Mouse (Mus musculus): ENCODE data around the gene Ntn3. TPM values are rescaled to one million over a fixed set of nuclear protein-coding genes. Genes with fewer than 3 reads are reported as not detected.

Ntn3 gene
- polyA plus RNA-seq, 1 experiment from 2014 or later, result 3.8 TPM

GRCm38 (mm10) chr17:24207768-24208640, 1.3 kb downstream of the Ntn3 start:
- DNase-seq (ENCODE audit: low spot score), result no peak
- H3K36me3 ChIP-seq, result 0 out of 2 replicates have a peak, but pooled peaks cover 3% of the 10 kb centered on the region
- H3K27ac ChIP-seq (replicated peaks), result peak overlapping the region; percentile 89
- 59% methylated on average over 34 of the region's 34 CpGs for whole genome bisulfite sequencing
- H3K4me1 ChIP-seq, result peaks cover 95% of the 10 kb centered on the region
- no peaks in the 10 kb centered on the region for H3K9me3 ChIP-seq (replicated peaks)
- peak overlapping the region; percentile 74 for H3K4me3 ChIP-seq
- peaks cover 59% of the 10 kb centered on the region for H3K27me3 ChIP-seq (ENCODE audit: low read depth, poor library complexity, severe bottlenecking)

DNA sequence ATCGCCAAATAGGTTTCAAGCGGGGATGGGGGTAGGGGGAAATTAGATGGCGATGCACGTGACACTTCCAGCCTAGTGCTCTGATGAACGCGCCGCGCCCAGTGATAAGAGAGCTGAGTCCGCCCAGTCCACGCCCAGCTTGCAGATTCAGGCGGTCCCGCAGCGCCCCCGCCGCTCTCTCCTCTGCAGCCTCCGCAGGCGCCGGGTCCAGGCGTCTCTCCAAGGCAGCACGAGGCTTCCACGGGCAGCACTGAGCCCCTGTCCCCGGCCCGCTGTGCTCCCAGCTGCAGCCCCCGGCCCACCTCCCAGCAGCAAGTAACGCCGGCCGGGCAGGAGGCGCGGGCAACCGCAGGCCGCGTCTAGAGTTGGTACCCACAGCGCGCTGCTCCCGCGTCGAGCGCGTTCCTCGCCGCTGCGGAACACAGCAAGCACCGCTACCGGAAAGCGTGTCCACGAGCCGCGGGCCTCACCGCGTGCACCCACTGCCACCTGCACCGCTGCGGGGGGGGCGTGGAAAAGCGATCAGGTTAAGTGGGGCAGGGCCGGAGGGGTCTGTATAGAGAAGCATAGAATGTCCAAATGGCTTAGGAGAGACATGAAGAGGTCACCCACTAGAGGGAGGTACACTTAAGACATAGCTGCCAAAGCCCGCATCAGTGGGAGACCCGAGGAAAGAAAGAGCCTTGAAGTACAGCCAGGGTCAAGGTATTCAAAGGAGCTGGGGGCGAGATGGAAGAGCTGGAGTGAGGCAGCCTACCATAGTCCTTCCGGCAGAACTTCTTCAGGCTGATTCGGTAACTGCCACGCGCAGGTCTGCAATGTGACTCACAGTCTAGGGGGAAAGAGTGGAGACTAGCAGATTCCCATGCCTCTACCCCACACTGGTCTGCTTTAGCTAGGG, 2.6 kb downstream of the Ntn3 start:
- WGBS, result 6% methylated on average over 59 of the region's 62 CpGs
- peak; percentile 68 for DNase-seq (ENCODE audit: low spot score)
- Histone ChIP-seq H3K4me3 (peak overlapping the region; percentile 74), H3K4me1 (peaks cover 94% of the 10 kb centered on the region), H3K27ac (replicated peaks) (peak overlapping the region; percentile 82), H3K36me3 (0 out of 2 replicates have a peak, but pooled peaks cover 3% of the 10 kb centered on the region), H3K27me3 (ENCODE audit: low read depth, poor library complexity, severe bottlenecking) (peaks cover 59% of the 10 kb centered on the region), H3K9me3 (replicated peaks) (no peaks in the 10 kb centered on the region)

GRCm38 (mm10) chr17:24205908-24206361, 3.4 kb downstream of the Ntn3 start:
- no peak for DNase-seq (ENCODE audit: low spot score)
- Histone ChIP-seq H3K4me1 (peaks cover 86% of the 10 kb centered on the region), H3K36me3 (0 out of 2 replicates have a peak, but pooled peaks cover 3% of the 10 kb centered on the region), H3K4me3 (peak overlapping the region; percentile 74), H3K27me3 (ENCODE audit: low read depth, poor library complexity, severe bottlenecking) (peaks cover 52% of the 10 kb centered on the region), H3K9me3 (replicated peaks) (no peaks in the 10 kb centered on the region), H3K27ac (replicated peaks) (peak overlapping the region; percentile 82)
- WGBS, result 6% methylated on average over 15 of the region's 15 CpGs

DNA sequence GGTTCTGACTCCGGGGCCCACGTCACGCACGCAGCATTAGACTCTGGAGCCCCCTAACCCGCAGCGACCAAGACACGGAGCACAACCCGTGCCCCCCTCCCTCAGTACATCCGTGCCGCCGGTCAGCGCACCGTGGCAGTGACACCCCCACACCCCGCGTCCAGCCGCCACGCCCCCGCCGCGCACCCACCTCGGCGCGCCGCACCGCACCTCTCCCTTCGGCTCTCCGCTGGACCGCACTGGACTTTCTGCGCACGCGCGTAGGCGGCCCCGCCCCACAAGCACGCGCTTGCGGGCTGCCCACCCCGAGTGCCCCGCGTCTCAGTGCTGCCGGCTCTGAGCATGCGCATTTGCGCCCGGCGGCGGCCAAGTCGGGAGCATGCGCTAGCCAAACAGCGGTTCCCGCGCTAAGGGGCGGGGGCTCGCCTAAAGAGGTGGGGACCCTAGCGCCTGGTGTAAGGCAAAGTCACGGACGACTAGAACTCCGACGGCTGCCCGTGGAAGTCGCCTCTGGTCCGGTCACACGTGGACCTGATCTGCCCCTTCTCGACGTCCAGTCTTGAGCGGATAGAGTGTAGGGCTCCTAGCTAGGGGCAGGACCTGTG, 3.9 kb downstream of the Ntn3 start, which contains the start of gene Tbc1d24:
Gene Tbc1d24 (minus strand): TSS at position 279 of the 605 bp plus-strand sequence.
- Histone ChIP-seq H3K27me3 (ENCODE audit: low read depth, poor library complexity, severe bottlenecking) (peaks cover 47% of the 10 kb centered on the region), H3K36me3 (0 out of 2 replicates have a peak, but pooled peaks cover 3% of the 10 kb centered on the region), H3K4me3 (peak within 1 kb of the TSS; percentile 74), H3K9me3 (replicated peaks) (no peaks in the 10 kb centered on the region), H3K27ac (replicated peaks) (peak within 1 kb of the TSS; percentile 82), H3K4me1 (peaks cover 81% of the 10 kb centered on the region)
- WGBS, result 1% methylated on average over 64 of the region's 65 CpGs
- DNase-seq (ENCODE audit: low spot score), result peak; percentile 95

GRCm38 (mm10) chr17:24204846-24205245, 4.5 kb downstream of the Ntn3 start:
- DNase-seq (ENCODE audit: low spot score), result no peak
- Histone ChIP-seq H3K27ac (replicated peaks) (peak overlapping the region; percentile 82), H3K4me3 (peak overlapping the region; percentile 74), H3K36me3 (0 out of 2 replicates have a peak, but pooled peaks cover 3% of the 10 kb centered on the region), H3K9me3 (replicated peaks) (no peaks in the 10 kb centered on the region), H3K4me1 (peaks cover 78% of the 10 kb centered on the region), H3K27me3 (ENCODE audit: low read depth, poor library complexity, severe bottlenecking) (peaks cover 41% of the 10 kb centered on the region)
- WGBS, result 16% methylated on average over 7 of the region's 7 CpGs

DNA sequence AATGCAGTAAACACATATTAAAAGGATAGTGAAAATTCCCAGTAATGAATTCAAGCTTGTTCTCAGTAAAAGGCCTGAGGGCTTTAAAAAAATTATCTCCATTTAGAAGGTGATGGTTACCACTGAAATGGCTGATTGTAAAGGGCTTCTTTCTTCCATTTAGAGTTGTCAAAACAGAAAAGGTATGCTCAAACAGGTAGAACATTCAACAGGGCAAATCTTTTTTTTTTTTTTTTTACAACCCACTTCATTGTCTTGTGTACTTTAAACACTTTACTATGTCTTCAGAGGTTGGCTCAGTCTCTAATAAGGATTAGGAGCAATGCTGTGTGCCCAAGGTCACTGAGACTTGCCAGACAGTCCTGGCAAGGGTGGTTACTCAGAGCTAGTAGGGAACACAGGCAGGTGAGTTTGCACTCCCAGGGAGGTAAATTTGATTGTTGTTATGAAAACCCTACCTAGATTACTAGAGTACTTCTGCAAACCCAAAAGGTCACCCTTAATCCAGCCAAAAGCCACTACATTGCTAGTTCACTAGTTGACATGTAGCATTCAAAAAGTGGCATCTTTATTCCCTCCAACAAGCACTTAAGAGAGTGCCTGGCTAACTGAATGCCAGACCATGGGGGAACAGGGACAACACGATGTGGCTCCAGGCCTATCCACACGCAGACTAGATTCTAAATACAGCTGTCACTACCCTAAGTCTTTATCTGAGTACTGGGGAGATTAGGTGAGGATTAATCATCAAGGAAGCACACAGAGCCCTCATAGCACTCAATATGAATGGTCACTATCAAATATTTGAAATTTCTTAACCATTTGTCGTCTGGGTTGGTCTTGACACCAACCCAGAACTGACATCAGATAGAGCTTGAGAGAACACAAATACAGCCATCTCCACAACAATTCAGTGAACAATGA, 5.5 kb downstream of the Ntn3 start:
- Histone ChIP-seq H3K9me3 (replicated peaks) (no peaks in the 10 kb centered on the region), H3K27me3 (ENCODE audit: low read depth, poor library complexity, severe bottlenecking) (peaks cover 33% of the 10 kb centered on the region), H3K27ac (replicated peaks) (no peak overlapping the region), H3K4me3 (peak overlapping the region; percentile 74; the same call in 1 of the 2 replicates), H3K36me3 (0 out of 2 replicates have a peak, but pooled peaks cover 3% of the 10 kb centered on the region), H3K4me1 (peaks cover 70% of the 10 kb centered on the region)
- 67% methylated on average over 3 of the region's 3 CpGs for WGBS
- DNase-seq (ENCODE audit: low spot score), result no peak

DNA sequence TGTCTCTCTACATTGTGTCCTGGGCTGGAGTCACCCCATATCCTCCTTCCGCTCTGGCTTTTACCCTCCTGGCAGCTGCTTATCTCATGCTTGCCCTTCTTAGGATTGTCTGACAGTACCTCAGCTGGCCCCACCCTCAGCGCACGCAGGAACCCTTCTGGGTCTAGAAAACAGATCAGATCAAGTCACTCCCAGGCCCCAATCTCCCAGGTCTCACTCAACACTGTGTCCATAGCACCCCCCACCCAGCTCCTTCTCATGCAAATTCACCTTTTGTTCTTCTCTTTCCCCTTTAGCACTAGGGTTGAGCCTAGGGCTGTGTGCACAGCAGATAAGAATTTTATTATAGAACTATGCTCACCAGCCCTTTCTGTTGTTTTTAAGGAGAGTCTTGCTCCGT, 6.3 kb downstream of the Ntn3 start:
- no peaks in the 10 kb centered on the region for H3K9me3 ChIP-seq (replicated peaks)
- peak overlapping the region; percentile 7; the same call in 1 of the 2 replicates for H3K4me3 ChIP-seq
- H3K36me3 ChIP-seq, result 0 out of 2 replicates have a peak, but pooled peaks cover 3% of the 10 kb centered on the region
- no peak for DNase-seq (ENCODE audit: low spot score)
- H3K27ac ChIP-seq (replicated peaks), result no peak overlapping the region
- 40% methylated on average over 4 of the region's 4 CpGs for WGBS
- H3K4me1 ChIP-seq, result peaks cover 62% of the 10 kb centered on the region
- peaks cover 25% of the 10 kb centered on the region for H3K27me3 ChIP-seq (ENCODE audit: low read depth, poor library complexity, severe bottlenecking)

GRCm38 (mm10) chr17:24201092-24201491, 8.2 kb downstream of the Ntn3 start:
- no peak overlapping the region for H3K4me3 ChIP-seq
- H3K9me3 ChIP-seq (replicated peaks), result no peaks in the 10 kb centered on the region
- no peak overlapping the region for H3K27ac ChIP-seq (replicated peaks)
- peaks cover 5% of the 10 kb centered on the region for H3K27me3 ChIP-seq (ENCODE audit: low read depth, poor library complexity, severe bottlenecking)
- H3K4me1 ChIP-seq, result peaks cover 52% of the 10 kb centered on the region
- 87% methylated on average over 4 of the region's 4 CpGs for WGBS
- no peaks in the 10 kb centered on the region for H3K36me3 ChIP-seq
- no peak for DNase-seq (ENCODE audit: low spot score)

- no peak overlapping the region for H3K27ac ChIP-seq (replicated peaks)
- 71% methylated on average over 4 of the region's 4 CpGs for WGBS
- DNase-seq (ENCODE audit: low spot score), result no peak
- no peaks in the 10 kb centered on the region for H3K36me3 ChIP-seq
- H3K4me1 ChIP-seq, result peaks cover 39% of the 10 kb centered on the region
- no peak overlapping the region for H3K4me3 ChIP-seq
- no peaks in the 10 kb centered on the region for H3K9me3 ChIP-seq (replicated peaks)
- no peaks in the 10 kb centered on the region for H3K27me3 ChIP-seq (ENCODE audit: low read depth, poor library complexity, severe bottlenecking)
Measured at GRCm38 (mm10) chr17:24199741-24200140, 9.6 kb downstream of the Ntn3 start.

DNA sequence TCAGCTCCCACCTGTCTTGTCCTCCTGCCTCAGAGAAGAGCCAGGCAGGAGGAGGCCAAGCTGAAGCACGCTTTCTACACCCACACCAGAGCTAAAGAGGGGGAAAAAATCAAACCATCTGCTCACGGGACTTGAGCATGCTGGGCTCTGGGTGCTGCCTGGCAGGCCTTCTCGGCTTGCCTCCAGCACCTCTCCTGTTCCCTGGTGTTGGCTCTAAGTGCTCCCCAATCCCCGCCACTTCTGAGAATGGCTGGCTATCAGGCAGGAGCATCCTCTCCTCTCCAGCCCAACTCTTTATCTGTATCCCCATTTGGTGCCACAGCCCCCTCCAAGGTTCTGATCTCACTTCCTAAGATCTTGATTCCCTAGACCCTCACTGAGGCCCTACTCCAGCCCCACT, 10.1 kb downstream of the Ntn3 start:
- Histone ChIP-seq H3K27ac (replicated peaks) (no peak overlapping the region), H3K36me3 (no peaks in the 10 kb centered on the region), H3K27me3 (ENCODE audit: low read depth, poor library complexity, severe bottlenecking) (no peaks in the 10 kb centered on the region), H3K9me3 (replicated peaks) (no peaks in the 10 kb centered on the region), H3K4me3 (no peak overlapping the region), H3K4me1 (peaks cover 36% of the 10 kb centered on the region)
- DNase-seq (ENCODE audit: low spot score), result no peak
- 83% methylated on average over 4 of the region's 4 CpGs for WGBS

DNA sequence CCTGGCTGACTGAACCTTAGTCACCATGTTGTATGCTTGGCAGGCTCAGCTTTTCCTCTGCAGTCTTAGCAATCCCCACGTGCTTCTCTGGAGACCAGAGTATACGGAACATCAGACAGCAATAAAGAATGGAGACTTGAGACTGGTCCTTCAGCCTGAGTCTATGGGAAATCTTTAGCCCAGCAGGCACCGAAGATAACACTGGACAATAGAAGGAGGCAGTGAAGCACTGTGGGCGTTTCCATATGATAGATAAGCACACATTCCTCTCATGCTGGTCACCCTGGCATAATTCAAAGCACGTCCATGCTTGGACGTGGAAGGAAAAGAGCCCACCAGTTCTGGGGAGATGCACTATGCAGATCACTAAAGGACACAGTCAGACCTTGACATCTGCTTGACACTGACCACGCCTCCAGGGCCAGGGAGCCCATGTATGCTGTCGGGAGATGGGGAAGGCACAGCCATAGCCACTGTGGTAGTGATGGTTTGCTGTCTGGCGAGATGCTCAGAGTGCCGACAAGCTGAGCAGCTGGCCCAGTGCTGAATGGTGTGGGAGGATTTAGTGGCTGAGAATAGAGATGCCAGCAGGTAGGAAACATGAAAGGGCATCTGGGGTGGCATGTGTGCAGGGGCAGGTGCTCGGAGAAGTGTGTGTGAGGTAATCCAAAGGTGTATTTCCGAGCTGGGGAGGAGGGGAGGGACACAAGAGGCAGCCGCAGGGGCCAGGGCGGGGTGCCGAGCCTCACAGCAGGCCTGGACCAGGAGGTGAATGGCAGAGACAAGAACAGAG, 12.1 kb downstream of the Ntn3 start:
- H3K4me1 ChIP-seq, result peaks cover 18% of the 10 kb centered on the region
- H3K27me3 ChIP-seq (ENCODE audit: low read depth, poor library complexity, severe bottlenecking), result no peaks in the 10 kb centered on the region
- DNase-seq (ENCODE audit: low spot score), result no peak
- no peaks in the 10 kb centered on the region for H3K36me3 ChIP-seq
- H3K4me3 ChIP-seq, result no peak overlapping the region
- no peak overlapping the region for H3K27ac ChIP-seq (replicated peaks)
- H3K9me3 ChIP-seq (replicated peaks), result no peaks in the 10 kb centered on the region
- 70% methylated on average over 15 of the region's 15 CpGs for WGBS
